Mouse (Mus musculus): Measurements from ENCODE around the gene Bri3bp. TPM values are rescaled to one million over a fixed set of nuclear protein-coding genes. Genes with fewer than 3 reads are reported as not detected.

The Bri3bp gene
- total RNA-seq, 4 experiments from 2014 or later = 3.0 to 4.6 (median 4.1) TPM

- DNase-seq (ENCODE audit: low spot score in 2 of 2) = no peak
Observed at GRCm38 (mm10) chr5:125449306-125449705, 7.9 kb downstream of the Bri3bp start.

- DNase-seq (ENCODE audit: low spot score in 2 of 2) = no peak
Observed at GRCm38 (mm10) chr5:125452573-125452972, 11.2 kb downstream of the Bri3bp start.

- DNase-seq (ENCODE audit: low spot score in 2 of 2) = no peak
Observed at GRCm38 (mm10) chr5:125456100-125456499, 14.7 kb downstream of the Bri3bp start.

GRCm38 (mm10) chr5:125457538-125457937 lies 16.2 kb downstream of the Bri3bp start:
- DNase-seq (ENCODE audit: low spot score in 2 of 2) = no peak

GRCm38 (mm10) chr5:125460574-125460973 lies 19.2 kb downstream of the Bri3bp start:
- DNase-seq (ENCODE audit: low spot score in 2 of 2) = no peak

GRCm38 (mm10) chr5:125461868-125462445 lies 20.6 kb downstream of the Bri3bp start:
- peak in 1 of 2 experiments; percentile 31 for DNase-seq (ENCODE audit: low spot score in 2 of 2)

- no peak for DNase-seq (ENCODE audit: low spot score in 2 of 2)
Observed at GRCm38 (mm10) chr5:125465192-125465591, 23.8 kb downstream of the Bri3bp start.

GRCm38 (mm10) chr5:125465701-125466106 lies 24.3 kb downstream of the Bri3bp start:
- peak; percentile 96 for DNase-seq (ENCODE audit: low spot score in 2 of 2)

GRCm38 (mm10) chr5:125466483-125466882 lies 25.1 kb downstream of the Bri3bp start:
- no peak for DNase-seq (ENCODE audit: low spot score in 2 of 2)

- DNase-seq (ENCODE audit: low spot score in 2 of 2) = no peak
Observed at GRCm38 (mm10) chr5:125467261-125467660, 25.9 kb downstream of the Bri3bp start.

- DNase-seq (ENCODE audit: low spot score in 2 of 2) = no peak
Observed at GRCm38 (mm10) chr5:125470713-125471112, 29.3 kb downstream of the Bri3bp start.

- no peak for DNase-seq (ENCODE audit: low spot score in 2 of 2)
Observed at GRCm38 (mm10) chr5:125472796-125473475, 31.6 kb downstream of the Bri3bp start.

- DNase-seq (ENCODE audit: low spot score in 2 of 2) = no peak
Observed at GRCm38 (mm10) chr5:125475030-125475429, 33.7 kb downstream of the Bri3bp start.

GRCm38 (mm10) chr5:125475601-125476285 lies 34.4 kb downstream of the Bri3bp start, which contains the start of gene Aacs:
TSS of gene Aacs (plus strand) at chr5:125475814.
- DNase-seq (ENCODE audit: low spot score in 2 of 2) = peak; percentile 97 to 98

- DNase-seq (ENCODE audit: low spot score in 2 of 2) = no peak
Observed at GRCm38 (mm10) chr5:125476286-125476625, 34.9 kb downstream of the Bri3bp start.

GRCm38 (mm10) chr5:125476799-125477198 lies 35.4 kb downstream of the Bri3bp start:
- DNase-seq (ENCODE audit: low spot score in 2 of 2) = no peak

- no peak for DNase-seq (ENCODE audit: low spot score in 2 of 2)
Observed at GRCm38 (mm10) chr5:125477533-125477932, 36.2 kb downstream of the Bri3bp start.

GRCm38 (mm10) chr5:125478037-125478436 lies 36.7 kb downstream of the Bri3bp start:
- no peak for DNase-seq (ENCODE audit: low spot score in 2 of 2)

GRCm38 (mm10) chr5:125479376-125479775 lies 38.0 kb downstream of the Bri3bp start:
- DNase-seq (ENCODE audit: low spot score in 2 of 2) = no peak

GRCm38 (mm10) chr5:125480434-125481231 lies 39.3 kb downstream of the Bri3bp start:
- DNase-seq (ENCODE audit: low spot score in 2 of 2) = no peak

GRCm38 (mm10) chr5:125482474-125482873 lies 41.1 kb downstream of the Bri3bp start:
- DNase-seq (ENCODE audit: low spot score in 2 of 2) = no peak
